Mouse (Mus musculus) cerebellum, adult 11-12 months (tissue): Measurements from ENCODE around the gene Per1.

Source experiments
- DNase-seq: peaks from one replicate; pipeline ENCODE4 v3.0.0; 2022

Gene Per1

GRCm38 (mm10) chr11:69086390-69086789 lies 8.6 kb upstream of the Per1 start:
- DNase-seq, result no peak

DNA sequence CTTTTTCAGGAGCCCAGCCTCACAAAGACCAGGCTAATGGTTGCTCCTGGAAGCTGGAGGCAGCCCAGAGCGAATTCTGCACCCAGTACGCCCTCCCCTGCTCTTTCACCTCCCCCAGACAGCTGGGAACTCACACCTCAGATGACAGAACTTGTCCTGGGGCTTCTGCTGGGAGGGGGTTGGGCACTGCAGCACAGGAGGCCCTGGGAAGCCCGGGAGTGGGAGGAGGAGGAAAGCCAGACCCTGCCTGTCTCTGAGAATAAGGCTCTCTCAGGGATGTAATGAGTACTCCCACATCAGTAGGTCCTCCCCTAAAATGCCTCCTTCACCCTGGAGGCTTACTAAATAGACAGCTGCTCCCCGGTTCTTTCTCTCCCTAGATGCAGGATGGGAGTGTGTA lies 7.9 kb upstream of the Per1 start:
- peak; percentile 63 for DNase-seq

DNA sequence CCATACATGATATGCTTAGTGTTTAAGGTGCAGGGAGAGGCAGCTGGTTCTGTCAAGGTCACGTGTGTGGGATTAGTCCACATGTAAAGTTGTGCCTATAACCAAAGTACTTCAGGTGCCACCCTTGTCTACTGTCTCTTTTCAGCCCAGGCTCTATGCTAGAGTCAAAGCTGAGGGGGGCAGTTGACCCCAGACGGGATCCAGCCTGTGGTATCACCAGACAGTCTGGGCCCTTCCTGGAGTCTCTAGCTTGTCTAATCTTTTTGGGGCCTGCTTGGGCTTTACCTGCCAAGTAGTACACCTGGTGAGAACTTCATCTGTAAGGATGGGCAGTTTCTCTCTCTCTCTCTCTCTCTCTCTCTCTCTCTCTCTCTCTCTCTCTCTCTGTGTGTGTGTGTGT lies 7.4 kb upstream of the Per1 start:
- no peak for DNase-seq

DNA sequence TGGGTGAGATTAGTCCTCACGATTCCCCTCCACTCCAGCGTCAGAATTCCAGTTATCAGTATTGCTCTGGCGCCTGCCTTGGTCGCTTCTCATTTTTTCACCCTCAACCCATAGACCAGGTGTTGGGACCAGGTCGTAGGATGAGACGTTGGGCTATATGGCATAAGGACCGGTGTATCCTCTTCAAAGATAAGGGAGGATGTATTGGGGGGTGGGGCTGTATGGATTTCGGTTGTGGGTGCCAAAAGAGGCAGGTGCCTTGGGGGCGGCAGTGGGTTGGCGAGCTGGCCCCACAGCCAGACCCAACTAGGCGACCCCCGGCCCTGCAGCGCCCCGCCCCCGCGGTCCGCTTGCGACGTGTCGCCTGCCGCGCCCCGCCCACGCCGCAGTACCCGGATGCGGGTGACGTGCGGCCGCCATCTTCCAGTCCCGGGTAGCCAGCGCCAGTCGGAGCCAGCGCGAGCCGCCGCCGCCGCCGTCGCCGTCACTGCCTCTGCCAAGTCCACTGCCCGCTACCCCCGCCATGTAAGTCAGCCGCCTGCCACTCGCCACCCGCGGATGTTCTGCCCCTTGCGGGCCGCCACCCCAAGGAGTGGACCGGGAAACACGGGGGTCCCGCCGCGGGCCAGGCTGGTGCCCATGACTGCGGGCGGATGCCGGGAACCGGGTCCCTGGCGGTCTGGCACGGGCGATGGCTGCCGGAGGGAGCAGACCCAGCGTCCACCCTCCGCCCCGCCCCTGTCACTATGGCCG lies 6.7 kb upstream of the Per1 start, which contains the start of gene Vamp2:
Gene Vamp2, plus strand, starts transcription at position 388 of the 753 bp plus-strand sequence.
- DNase-seq, result peak; percentile 95

DNA sequence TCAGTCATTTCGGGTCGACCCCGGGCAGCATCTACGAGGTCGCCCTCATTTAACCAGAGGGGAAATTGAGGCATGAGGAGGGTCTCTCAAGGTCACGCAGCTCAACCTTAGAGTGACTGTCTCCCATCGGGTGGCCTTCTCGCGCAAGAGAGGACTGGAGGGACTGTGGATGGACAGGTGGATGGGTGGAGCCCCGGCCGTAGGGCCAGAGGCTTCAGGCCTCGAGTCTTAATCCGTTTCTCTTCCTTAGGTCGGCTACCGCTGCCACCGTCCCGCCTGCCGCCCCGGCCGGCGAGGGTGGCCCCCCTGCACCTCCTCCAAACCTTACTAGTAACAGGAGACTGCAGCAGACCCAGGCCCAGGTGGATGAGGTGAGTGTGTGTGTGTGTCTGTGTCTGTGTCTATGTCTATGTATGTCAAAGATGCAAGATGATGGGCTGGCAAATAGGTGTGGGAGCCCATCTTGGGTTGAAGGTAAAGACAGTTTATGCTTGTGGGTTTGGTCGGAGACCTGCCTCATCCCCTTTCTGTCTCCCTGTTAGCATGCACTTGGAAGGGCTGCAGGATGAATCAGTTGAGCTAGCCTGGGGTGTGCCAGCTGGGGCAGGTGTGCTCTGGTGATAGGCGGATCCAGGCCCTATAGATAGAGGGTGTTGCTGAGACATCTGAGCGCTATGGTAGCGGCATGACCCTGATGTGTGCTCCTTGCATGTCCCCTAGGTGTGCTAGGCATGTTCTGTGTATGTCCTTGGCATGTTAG lies 6.0 kb upstream of the Per1 start:
- DNase-seq, result peak; percentile 74

- DNase-seq, result peak; percentile 80
Observed at GRCm38 (mm10) chr11:69089616-69090290, 5.3 kb upstream of the Per1 start.

DNA sequence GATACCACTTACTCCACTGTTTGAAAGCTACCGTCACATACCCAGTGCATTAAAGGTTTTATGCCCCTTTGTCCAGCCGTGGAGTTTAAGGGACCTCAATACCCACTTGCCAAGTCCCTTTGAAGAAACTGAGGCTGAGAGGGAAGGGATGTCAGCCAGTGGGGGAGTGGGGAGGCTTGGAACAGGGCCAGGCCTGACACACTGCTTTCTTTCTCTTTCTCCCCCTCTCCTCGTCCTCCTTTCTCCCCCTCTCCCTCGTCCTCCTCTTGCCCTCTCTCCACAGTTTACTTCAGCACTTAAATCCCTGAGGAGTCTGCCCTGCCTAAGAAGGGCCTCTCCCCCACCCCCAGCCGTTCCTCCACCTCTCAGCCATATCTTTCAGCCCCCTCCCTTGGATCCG lies 4.7 kb upstream of the Per1 start:
- DNase-seq, result peak; percentile 56

- peak; percentile 69 for DNase-seq
Observed at GRCm38 (mm10) chr11:69091566-69092385, 3.2 kb upstream of the Per1 start.

GRCm38 (mm10) chr11:69092386-69092751 lies 2.6 kb upstream of the Per1 start:
- DNase-seq, result peak; percentile 85

GRCm38 (mm10) chr11:69092871-69093270 lies 2.1 kb upstream of the Per1 start:
- DNase-seq, result peak; percentile 46

- DNase-seq, result peak; percentile 61
Observed at GRCm38 (mm10) chr11:69093856-69094255, 1.2 kb upstream of the Per1 start.

- DNase-seq, result peak; percentile 51
Observed at GRCm38 (mm10) chr11:69095511-69096231, 654 bp downstream of the Per1 start.

DNA sequence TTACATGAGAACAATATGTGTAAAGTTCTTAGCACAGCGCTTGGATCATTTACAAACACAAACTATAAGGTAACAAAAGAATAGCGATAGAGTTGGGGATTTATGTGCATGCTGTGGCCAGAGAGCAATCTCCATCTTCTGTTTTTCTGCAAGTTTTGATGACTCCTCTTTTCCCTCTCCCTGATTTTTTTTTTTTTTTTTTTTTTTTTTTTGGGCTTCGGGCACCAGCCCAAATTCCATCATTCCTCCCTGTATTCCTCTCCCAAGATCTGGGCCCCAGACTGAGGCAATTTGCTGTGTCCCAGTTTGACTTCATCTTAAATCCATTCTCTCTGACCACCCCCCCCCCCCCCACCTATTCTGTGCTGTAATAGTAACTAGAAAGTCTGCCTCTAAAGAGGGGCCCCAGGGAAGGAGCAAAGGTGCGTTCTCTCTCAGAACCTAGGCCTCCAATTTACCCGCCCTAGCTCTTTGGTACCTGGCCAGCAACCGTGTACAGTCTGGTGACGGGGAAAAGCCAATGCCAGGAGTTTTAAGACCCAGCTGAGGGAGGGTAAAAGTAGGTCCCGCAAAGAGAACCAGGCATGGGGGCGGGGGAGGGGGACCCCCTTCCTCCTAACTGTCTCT lies 1.5 kb downstream of the Per1 start:
- DNase-seq, result no peak

GRCm38 (mm10) chr11:69096987-69097900 lies 2.2 kb downstream of the Per1 start:
- peak; percentile 92 for DNase-seq

GRCm38 (mm10) chr11:69098039-69098761 lies 3.2 kb downstream of the Per1 start:
- DNase-seq, result peak; percentile 61

- DNase-seq, result peak; percentile 99
Observed at GRCm38 (mm10) chr11:69098762-69099091, 3.7 kb downstream of the Per1 start.

- DNase-seq, result peak; percentile 88
Observed at GRCm38 (mm10) chr11:69099177-69099914, 4.3 kb downstream of the Per1 start.

- peak; percentile 93 for DNase-seq
Observed at GRCm38 (mm10) chr11:69099915-69100345, 4.9 kb downstream of the Per1 start.
